11 mouse cellular contexts compared by ENCODE assay signal in the genomic region with DNA sequence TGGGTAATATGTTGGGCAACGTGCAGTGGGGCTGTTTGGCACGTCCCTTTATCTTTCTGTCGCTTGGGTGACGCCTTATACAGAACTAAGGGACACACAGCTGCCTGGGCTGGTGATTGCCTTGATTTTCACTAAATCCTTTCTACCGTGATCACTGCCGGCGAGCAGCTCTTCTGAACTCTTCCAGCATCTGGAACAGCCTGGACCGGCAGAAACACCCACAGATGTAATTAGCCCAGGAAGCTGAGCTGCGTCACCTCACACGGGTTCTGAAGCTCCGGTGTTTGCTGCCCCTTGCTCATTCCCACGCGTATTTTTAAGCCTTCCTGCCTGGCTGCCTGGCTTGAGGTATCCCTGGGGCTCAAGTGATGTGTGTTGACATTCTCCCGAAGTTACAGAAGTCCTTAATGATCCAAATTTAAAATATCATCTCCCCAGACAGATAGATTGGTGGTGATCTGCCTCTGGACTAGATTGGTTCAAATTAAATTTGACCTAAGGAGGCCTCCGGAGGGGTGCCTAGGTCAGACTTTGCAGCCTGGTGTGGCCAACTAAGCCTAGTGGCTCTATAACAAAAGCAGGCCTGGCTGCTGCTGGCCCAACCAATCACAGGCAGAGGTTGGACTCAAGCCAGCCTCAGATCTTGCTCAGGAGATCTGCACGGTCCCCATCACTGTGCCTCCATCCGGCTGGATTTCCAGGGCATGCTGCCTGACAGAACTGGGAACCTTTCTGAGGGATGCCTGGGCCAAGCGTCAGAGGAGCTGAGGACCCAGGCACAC. TPM values are rescaled to one million over a fixed set of nuclear protein-coding genes. Genes with fewer than 3 reads are reported as not detected.
DNase-seq lines count a peak whose midpoint lies in the region; ATAC-seq lines count a peak whose summit lies in the region.
"Had no signal": no experiment of that assay in that cellular context is flagged by ENCODE, and none has a peak within 500 bp of the region (broad histone marks: within the 10 kb centered on the region; RNA-seq: fewer than 3 reads in every experiment).

No protein-coding gene starts in this region.

- 72% methylated on average over 18 of the region's 18 CpGs for WGBS in hindbrain, embryonic 10.5 days
- WGBS in hindbrain, embryonic 11.5 days, result 66% methylated on average over 18 of the region's 18 CpGs
- 40% methylated on average over 18 of the region's 18 CpGs for WGBS in limb, embryonic 13.5 days

- H3K9ac ChIP-seq in hindbrain, embryonic 11.5 days (ENCODE audit: low read depth, low read length), result no peak overlapping the region
- peak overlapping the region; percentile 35; the same call in 1 of the 2 replicates for H3K9ac ChIP-seq in limb, embryonic 13.5 days
- H3K9ac ChIP-seq: heart, embryonic 15.5 days had no signal

- peak overlapping the region; percentile 68 for H3K27ac ChIP-seq in hindbrain, embryonic 10.5 days
- no peak overlapping the region for H3K27ac ChIP-seq in hindbrain, embryonic 11.5 days (ENCODE audit: low read depth, low read length)
- peak overlapping the region; percentile 58; the same call in 1 of the 2 replicates for H3K27ac ChIP-seq in limb, embryonic 13.5 days
- H3K27ac ChIP-seq: heart, embryonic 15.5 days had no signal

- H3K36me3 ChIP-seq in hindbrain, embryonic 10.5 days, result no peaks in the 10 kb centered on the region
- no peaks in the 10 kb centered on the region for H3K36me3 ChIP-seq in hindbrain, embryonic 11.5 days (ENCODE audit: control insufficient read depth, insufficient read depth, low read length)
- no peaks in the 10 kb centered on the region for H3K36me3 ChIP-seq in limb, embryonic 13.5 days
- H3K36me3 ChIP-seq: heart, embryonic 15.5 days had no signal

- no peak for DNase-seq in hindbrain, embryonic 10.5 days (ENCODE audit: low spot score)
- DNase-seq in hindbrain, embryonic 11.5 days (ENCODE audit: low spot score), result no peak
- peak; percentile 49 for DNase-seq in NIH3T3 (ENCODE audit: low read depth)
- peak; percentile 40 for DNase-seq in embryo, embryonic 10.5 days (ENCODE audit: low spot score)
- no peak for DNase-seq in layer of hippocampus, adult 18-20 months (ENCODE audit: low spot score in 2 of 2)
- DNase-seq: cerebellum, adult 9-11 months had no signal

- no peaks in the 10 kb centered on the region for H3K9me3 ChIP-seq in hindbrain, embryonic 10.5 days
- H3K9me3 ChIP-seq in hindbrain, embryonic 11.5 days (ENCODE audit: control insufficient read depth, low read length), result no peaks in the 10 kb centered on the region
- no peaks in the 10 kb centered on the region for H3K9me3 ChIP-seq in limb, embryonic 13.5 days
- H3K9me3 ChIP-seq: heart, embryonic 15.5 days had no signal

- H3K27me3 ChIP-seq in hindbrain, embryonic 10.5 days (ENCODE audit: insufficient read depth, poor library complexity, severe bottlenecking), result no peaks in the 10 kb centered on the region
- H3K27me3 ChIP-seq in hindbrain, embryonic 11.5 days (ENCODE audit: control insufficient read depth, insufficient read depth, low read length), result no peaks in the 10 kb centered on the region
- no peaks in the 10 kb centered on the region for H3K27me3 ChIP-seq in limb, embryonic 13.5 days
- H3K27me3 ChIP-seq: heart, embryonic 15.5 days had no signal

- peaks cover 35% of the 10 kb centered on the region for H3K4me1 ChIP-seq in hindbrain, embryonic 10.5 days (replicated peaks)
- no peaks in the 10 kb centered on the region for H3K4me1 ChIP-seq in hindbrain, embryonic 11.5 days (replicated peaks; ENCODE audit: control insufficient read depth, insufficient read depth, low read length)
- H3K4me1 ChIP-seq in limb, embryonic 13.5 days, result peaks cover 29% of the 10 kb centered on the region

- H3K4me3 ChIP-seq in hindbrain, embryonic 10.5 days, result no peak overlapping the region
- no peak overlapping the region for H3K4me3 ChIP-seq in hindbrain, embryonic 11.5 days (ENCODE audit: low read depth, low read length)
- no peak overlapping the region for H3K4me3 ChIP-seq in limb, embryonic 13.5 days
- H3K4me3 ChIP-seq: heart, embryonic 15.5 days; myocyte had no signal

- H3K4me2 ChIP-seq in hindbrain, embryonic 11.5 days (replicated peaks; ENCODE audit: low read depth, low read length), result no peak overlapping the region
- H3K4me2 ChIP-seq in limb, embryonic 13.5 days (replicated peaks), result no peak overlapping the region
- H3K4me2 ChIP-seq: heart, embryonic 15.5 days had no signal

- ATAC-seq in hindbrain, embryonic 11.5 days (ENCODE audit: low FRiP score), result no peak
- no peak for ATAC-seq in limb, embryonic 13.5 days (ENCODE audit: low FRiP score, low read depth)
- ATAC-seq in megakaryocyte, adult 5-6 weeks (ENCODE audit: poor library complexity, severe bottlenecking), result no peak
- no peak for ATAC-seq in granulocyte monocyte progenitor cell, adult 5-6 weeks (replicated peaks; ENCODE audit: poor library complexity, severe bottlenecking)

RNA-seq across cellular contexts. Expression of gene Sik1, which starts 57.5 kb away (rescaled TPM):
- polyA plus RNA-seq in hindbrain, embryonic 10.5 days (2016; fragmentation: Nextera tagmentation; extraction: Ambion mirVana), result 14.0 and 14.3 TPM in 2 replicates
- polyA plus RNA-seq in hindbrain, embryonic 11.5 days (2014; fragmentation: Nextera tagmentation; extraction: Ambion mirVana), result 12.9 and 17.9 TPM in 2 replicates
- 13.1 and 14.3 TPM in 2 replicates for polyA plus RNA-seq in limb, embryonic 13.5 days (2015; fragmentation: Nextera tagmentation; extraction: Ambion mirVana)
- total RNA-seq in megakaryocyte, adult 5-6 weeks (2015), result 29.9 and 37.6 TPM in 2 replicates
- 30.6 and 31.2 TPM in 2 replicates for total RNA-seq in megakaryocyte, adult 5-6 weeks (2017)
- total RNA-seq in layer of hippocampus, adult 18-20 months (2021), result 10 to 100 TPM; 17.0 to 20.1 TPM
- total RNA-seq in granulocyte monocyte progenitor cell, adult 5-6 weeks (2014; fragmentation: Nextera tagmentation), result 9.1 and 12.1 TPM in 2 replicates
- 9.2 and 10.8 TPM in 2 replicates for total RNA-seq in granulocyte monocyte progenitor cell, adult 5-6 weeks (2017)

Comparison
In these comparisons a context has a peak if more than half of its experiments do, and no peak if none do; other contexts are left out.
1. DNase-seq: peak in NIH3T3 (single experiment) and embryo, embryonic 10.5 days (single experiment); none in hindbrain, embryonic 10.5 days (single experiment), hindbrain, embryonic 11.5 days (single experiment) and layer of hippocampus, adult 18-20 months (0 of 2).